Mouse (Mus musculus): Measurements from ENCODE around the gene Dhx32. TPM values are rescaled to one million over a fixed set of nuclear protein-coding genes. Genes with fewer than 3 reads are reported as not detected.

The Dhx32 gene
- polyA plus RNA-seq, 1 experiment = 32.9 TPM

DNA sequence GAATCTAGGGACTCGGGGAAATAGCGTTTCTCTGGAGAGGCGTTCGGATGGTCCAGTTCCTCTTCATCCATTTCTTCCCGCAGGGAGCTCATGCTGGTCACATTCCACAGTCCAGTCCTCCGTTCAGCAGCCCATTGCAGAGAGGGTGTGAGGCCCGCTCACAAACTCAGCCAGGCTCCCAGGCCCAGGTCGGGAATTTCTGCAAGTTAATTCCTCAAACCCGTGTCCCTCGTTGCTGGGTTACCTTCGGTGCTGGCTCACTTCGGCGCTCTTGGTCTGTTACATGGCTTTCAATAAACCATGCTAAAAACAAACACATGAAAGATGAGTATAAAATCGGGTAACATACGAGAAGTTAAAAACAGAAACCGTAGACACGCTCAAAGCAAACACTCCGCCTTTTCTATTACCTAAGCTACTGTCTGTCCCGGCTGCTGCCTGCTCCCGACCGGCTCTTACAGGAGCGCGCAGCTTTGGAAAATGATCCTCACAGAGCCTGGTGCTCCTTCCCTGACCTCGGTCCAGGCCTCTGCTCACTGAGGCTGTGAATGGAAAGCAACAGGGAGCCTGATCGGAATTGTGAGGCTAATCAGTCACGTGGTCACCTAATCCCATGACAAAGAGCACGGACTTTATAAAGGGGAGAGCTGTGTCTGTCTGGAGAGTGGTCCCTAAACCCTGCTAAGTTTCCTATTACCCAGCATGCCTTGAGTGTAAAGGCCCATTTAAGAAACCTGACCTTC, 22.7 kb downstream of the Dhx32 start:
- Histone ChIP-seq H3K4me1 (ENCODE audit: control insufficient read depth, insufficient read depth, low read length) (peaks cover 10% of the 10 kb centered on the region), H3K4me3 (ENCODE audit: control insufficient read depth, low read depth, low read length) (peak overlapping the region; percentile 28)

DNA sequence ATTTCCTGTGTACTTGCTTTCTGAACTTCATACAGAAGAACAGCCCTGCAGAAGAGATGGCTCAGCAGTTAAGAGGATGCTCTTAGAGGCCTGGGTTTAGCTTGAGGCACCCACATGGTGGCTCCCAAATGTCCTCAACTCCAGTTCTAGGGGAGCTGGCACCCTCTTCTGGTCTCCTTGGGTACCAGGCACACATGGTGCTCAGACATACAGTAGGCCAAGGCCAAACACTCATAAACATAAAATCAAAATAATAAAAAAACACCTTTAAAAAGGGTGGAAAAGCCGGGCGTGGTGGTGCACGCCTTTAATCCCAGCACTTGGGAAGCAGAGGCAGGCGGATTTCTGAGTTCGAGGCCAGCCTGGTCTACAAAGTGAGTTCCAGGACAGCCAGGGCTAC, 23.8 kb downstream of the Dhx32 start:
- TF ChIP-seq CTCF (IDR thresholded peaks at IDR 0.05; ENCODE audit: control insufficient read depth, insufficient read depth, insufficient replicate concordance, low read depth, low read length) = no peak
- no peak for TF ChIP-seq POLR2A (IDR thresholded peaks at IDR 0.05; ENCODE audit: control insufficient read depth, low read depth, low read length)
- Histone ChIP-seq H3K27ac (ENCODE audit: control insufficient read depth, insufficient read depth, low read depth, low read length) (no peak overlapping the region), H3K36me3 (ENCODE audit: control insufficient read depth, insufficient read depth, low read length) (no peaks in the 10 kb centered on the region), H3K27me3 (ENCODE audit: control insufficient read depth, insufficient read depth, low read length) (no peaks in the 10 kb centered on the region), H3K4me1 (ENCODE audit: control insufficient read depth, insufficient read depth, low read length) (peaks cover 8% of the 10 kb centered on the region), H3K4me3 (ENCODE audit: control insufficient read depth, low read depth, low read length) (no peak overlapping the region)

More for the DNA sequence above, 22.7 kb downstream of the Dhx32 start:
- Histone ChIP-seq H3K27me3 (ENCODE audit: control insufficient read depth, insufficient read depth, low read length) (no peaks in the 10 kb centered on the region), H3K27ac (ENCODE audit: control insufficient read depth, insufficient read depth, low read depth, low read length) (no peak overlapping the region), H3K36me3 (ENCODE audit: control insufficient read depth, insufficient read depth, low read length) (no peaks in the 10 kb centered on the region)
- no peak for TF ChIP-seq CTCF (IDR thresholded peaks at IDR 0.05; ENCODE audit: control insufficient read depth, insufficient read depth, insufficient replicate concordance, low read depth, low read length)

DNA sequence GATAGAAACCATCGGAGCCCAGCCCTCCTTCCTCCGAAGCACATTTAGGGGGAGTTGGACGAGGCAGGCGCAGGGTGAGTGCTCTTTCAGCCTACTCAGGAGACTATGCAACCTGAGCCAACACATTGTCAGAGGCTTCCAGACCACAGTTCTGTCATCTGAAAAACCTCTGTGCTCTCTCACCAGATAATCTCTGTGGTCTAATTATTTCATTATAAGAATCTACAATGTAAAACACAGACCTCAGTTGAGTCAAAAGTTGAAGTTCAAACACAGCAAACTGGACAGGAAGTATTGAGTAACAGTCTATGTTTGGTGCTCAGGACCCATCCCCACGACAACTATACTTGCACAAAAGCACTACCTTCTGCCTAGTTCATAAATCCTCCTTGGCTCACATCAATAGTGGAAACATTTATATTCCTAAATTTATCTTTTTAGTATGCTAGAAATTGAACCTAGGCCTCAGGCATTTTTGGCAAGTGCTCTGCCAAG, 24.5 kb downstream of the Dhx32 start:
- no peak for TF ChIP-seq POLR2A (IDR thresholded peaks at IDR 0.05; ENCODE audit: control insufficient read depth, low read depth, low read length)
- no peak for TF ChIP-seq CTCF (IDR thresholded peaks at IDR 0.05; ENCODE audit: control insufficient read depth, insufficient read depth, insufficient replicate concordance, low read depth, low read length)
- no peaks in the 10 kb centered on the region for H3K27me3 ChIP-seq (ENCODE audit: control insufficient read depth, insufficient read depth, low read length)
- no peaks in the 10 kb centered on the region for H3K36me3 ChIP-seq (ENCODE audit: control insufficient read depth, insufficient read depth, low read length)
- no peak overlapping the region for H3K27ac ChIP-seq (ENCODE audit: control insufficient read depth, insufficient read depth, low read depth, low read length)
- no peak overlapping the region for H3K4me3 ChIP-seq (ENCODE audit: control insufficient read depth, low read depth, low read length)
- H3K4me1 ChIP-seq (ENCODE audit: control insufficient read depth, insufficient read depth, low read length) = peaks cover 8% of the 10 kb centered on the region

DNA sequence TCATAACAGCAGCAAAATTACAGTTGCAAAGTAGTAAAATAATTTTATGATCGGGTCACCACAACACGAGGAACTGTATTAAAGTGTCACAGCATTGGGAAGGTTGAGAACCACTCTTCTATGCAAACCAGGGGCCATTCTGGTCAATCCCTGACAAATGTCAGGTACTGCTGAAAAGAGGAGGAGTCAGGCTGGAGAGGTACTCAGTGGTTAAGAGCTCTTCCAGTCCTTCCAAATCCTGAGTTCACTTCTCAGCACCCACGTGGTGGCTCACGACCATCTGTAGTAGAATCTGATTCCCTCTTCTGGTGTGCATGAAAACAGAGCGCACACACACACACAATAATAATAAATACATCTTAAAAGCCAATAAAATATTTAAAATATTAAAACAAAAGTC, 31.4 kb downstream of the Dhx32 start:
- H3K4me3 ChIP-seq (ENCODE audit: control insufficient read depth, low read depth, low read length) = no peak overlapping the region
- no peaks in the 10 kb centered on the region for H3K27me3 ChIP-seq (ENCODE audit: control insufficient read depth, insufficient read depth, low read length)
- no peak overlapping the region for H3K27ac ChIP-seq (ENCODE audit: control insufficient read depth, insufficient read depth, low read depth, low read length)
- H3K4me1 ChIP-seq (ENCODE audit: control insufficient read depth, insufficient read depth, low read length) = peaks cover 16% of the 10 kb centered on the region
- TF ChIP-seq CTCF (IDR thresholded peaks at IDR 0.05; ENCODE audit: control insufficient read depth, insufficient read depth, insufficient replicate concordance, low read depth, low read length) (no peak), POLR2A (IDR thresholded peaks at IDR 0.05; ENCODE audit: control insufficient read depth, low read depth, low read length) (no peak)
- no peaks in the 10 kb centered on the region for H3K36me3 ChIP-seq (ENCODE audit: control insufficient read depth, insufficient read depth, low read length)

DNA sequence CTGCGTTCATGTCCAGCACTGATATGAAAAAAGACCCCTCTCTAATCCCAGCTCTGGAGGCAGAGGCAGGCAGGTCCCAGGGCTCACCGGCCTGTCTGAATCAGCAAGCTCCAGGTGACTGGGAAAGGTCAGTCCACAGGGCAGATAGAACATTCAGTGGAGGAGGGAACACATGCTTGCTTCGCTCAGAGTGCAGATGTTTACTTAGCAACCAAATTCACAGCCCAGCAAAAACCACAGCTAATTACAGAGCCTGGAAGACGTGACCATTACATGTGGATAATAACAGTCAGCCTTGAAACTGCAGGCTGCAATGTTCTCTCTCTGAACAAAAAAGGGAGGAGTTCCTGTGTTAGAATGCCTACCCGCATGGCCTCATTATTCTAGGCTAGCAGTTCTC, 31.9 kb downstream of the Dhx32 start:
- no peaks in the 10 kb centered on the region for H3K36me3 ChIP-seq (ENCODE audit: control insufficient read depth, insufficient read depth, low read length)
- peaks cover 16% of the 10 kb centered on the region for H3K4me1 ChIP-seq (ENCODE audit: control insufficient read depth, insufficient read depth, low read length)
- peak overlapping the region; percentile 33; the same call in 1 of the 2 replicates for H3K27ac ChIP-seq (ENCODE audit: control insufficient read depth, insufficient read depth, low read depth, low read length)
- H3K4me3 ChIP-seq (ENCODE audit: control insufficient read depth, low read depth, low read length) = no peak overlapping the region
- no peak for TF ChIP-seq POLR2A (IDR thresholded peaks at IDR 0.05; ENCODE audit: control insufficient read depth, low read depth, low read length)
- TF ChIP-seq CTCF (IDR thresholded peaks at IDR 0.05; ENCODE audit: control insufficient read depth, insufficient read depth, insufficient replicate concordance, low read depth, low read length) = no peak
- H3K27me3 ChIP-seq (ENCODE audit: control insufficient read depth, insufficient read depth, low read length) = no peaks in the 10 kb centered on the region

DNA sequence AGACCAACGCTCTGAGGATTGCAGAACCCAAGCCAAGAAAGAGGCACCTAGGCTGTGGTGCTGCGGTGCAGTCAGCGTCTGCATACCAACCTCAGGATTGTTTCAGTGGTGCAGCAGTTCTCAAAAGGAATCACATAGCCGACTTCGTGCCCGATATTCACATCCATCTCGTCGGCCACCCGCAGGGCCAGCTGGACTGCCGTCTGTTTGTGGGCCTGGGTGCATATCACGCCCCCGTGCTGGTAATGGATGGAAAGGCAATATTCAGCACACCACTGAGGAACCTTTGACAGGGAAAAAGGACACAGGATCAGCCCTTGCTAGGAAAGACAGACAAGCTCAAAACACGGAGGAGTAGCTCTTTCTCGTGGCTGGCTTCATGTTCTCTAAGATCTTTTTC, 33.8 kb downstream of the Dhx32 start:
- TF ChIP-seq CTCF (IDR thresholded peaks at IDR 0.05; ENCODE audit: control insufficient read depth, insufficient read depth, insufficient replicate concordance, low read depth, low read length) (no peak), POLR2A (IDR thresholded peaks at IDR 0.05; ENCODE audit: control insufficient read depth, low read depth, low read length) (no peak)
- no peaks in the 10 kb centered on the region for H3K27me3 ChIP-seq (ENCODE audit: control insufficient read depth, insufficient read depth, low read length)
- peak overlapping the region; percentile 39; the same call in 1 of the 2 replicates for H3K27ac ChIP-seq (ENCODE audit: control insufficient read depth, insufficient read depth, low read depth, low read length)
- H3K4me1 ChIP-seq (ENCODE audit: control insufficient read depth, insufficient read depth, low read length) = peaks cover 13% of the 10 kb centered on the region
- no peak overlapping the region for H3K4me3 ChIP-seq (ENCODE audit: control insufficient read depth, low read depth, low read length)
- no peaks in the 10 kb centered on the region for H3K36me3 ChIP-seq (ENCODE audit: control insufficient read depth, insufficient read depth, low read length)

DNA sequence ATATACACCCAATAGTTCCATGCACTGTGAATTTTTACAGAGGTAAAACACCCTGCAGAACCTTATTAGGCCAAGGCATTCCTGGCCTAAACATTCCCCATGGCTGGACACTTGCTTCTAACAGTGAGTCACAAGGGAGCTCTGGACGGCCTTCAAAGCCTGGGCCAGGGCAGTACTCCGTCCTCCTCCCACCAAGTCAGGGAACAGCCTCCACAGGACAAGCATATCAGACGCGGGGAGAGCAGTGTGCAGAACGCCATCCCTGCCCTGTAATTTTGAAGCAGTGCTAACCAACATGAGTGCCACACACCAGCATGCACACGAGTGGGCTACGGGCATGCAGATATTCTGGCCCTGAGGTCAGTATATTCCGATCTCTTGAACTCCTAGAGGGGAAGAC, 35.2 kb downstream of the Dhx32 start:
- no peak for TF ChIP-seq CTCF (IDR thresholded peaks at IDR 0.05; ENCODE audit: control insufficient read depth, insufficient read depth, insufficient replicate concordance, low read depth, low read length)
- TF ChIP-seq POLR2A (IDR thresholded peaks at IDR 0.05; ENCODE audit: control insufficient read depth, low read depth, low read length) = no peak; the same call in 1 of the 2 replicates
- Histone ChIP-seq H3K36me3 (ENCODE audit: control insufficient read depth, insufficient read depth, low read length) (no peaks in the 10 kb centered on the region; the same call in 1 of the 2 replicates), H3K4me1 (ENCODE audit: control insufficient read depth, insufficient read depth, low read length) (peaks cover 13% of the 10 kb centered on the region), H3K27me3 (ENCODE audit: control insufficient read depth, insufficient read depth, low read length) (no peaks in the 10 kb centered on the region), H3K4me3 (ENCODE audit: control insufficient read depth, low read depth, low read length) (no peak overlapping the region), H3K27ac (ENCODE audit: control insufficient read depth, insufficient read depth, low read depth, low read length) (peak overlapping the region; percentile 32)
